Mouse (Mus musculus) forebrain, embryonic 12.5 days (tissue): ENCODE results near the gene Mogat2. TPM values are rescaled to one million over a fixed set of nuclear protein-coding genes. Genes with fewer than 3 reads are reported as not detected.

ENCODE experiments used
- ATAC-seq: fragments of 200-750 bp; cut with Nextera tagmentation; 2 replicates; pipeline ENCODE4 v1.8.0; 2017; ENCODE audit warnings: moderate TSS enrichment; ENCODE audit not compliant: low FRiP score
- H3K27ac ChIP-seq: fragments of 300-500 bp; sonication (generic); 2 replicates; pipeline ENCODE4 v1.5.1; 2016; ENCODE audit warnings: mild to moderate bottlenecking
- H3K27me3 ChIP-seq: fragments of 300-500 bp; sonication (generic); 2 replicates; pipeline ENCODE4 v1.6.1; 2016; ENCODE audit warnings: mild to moderate bottlenecking
- H3K36me3 ChIP-seq: fragments of 300-500 bp; sonication (generic); replicated peaks from 2 replicates; pipeline ENCODE4 v1.6.1; 2016; ENCODE audit warnings: mild to moderate bottlenecking
- H3K4me1 ChIP-seq: fragments of 300-500 bp; sonication (generic); 2 replicates; pipeline ENCODE4 v1.6.1; 2016
- H3K4me2 ChIP-seq: fragments of 300-500 bp; sonication (generic); 2 replicates; pipeline ENCODE4 v1.6.1; 2016; ENCODE audit warnings: mild to moderate bottlenecking, moderate library complexity
- H3K4me3 ChIP-seq: fragments of 300-500 bp; sonication (generic); replicated peaks from 2 replicates; pipeline ENCODE4 v1.5.1; 2016; ENCODE audit warnings: mild to moderate bottlenecking
- H3K9ac ChIP-seq: fragments of 300-500 bp; sonication (generic); 2 replicates; pipeline ENCODE4 v1.6.1; 2016; ENCODE audit warnings: mild to moderate bottlenecking
- H3K9me3 ChIP-seq: fragments of 300-500 bp; sonication (generic); 2 replicates; pipeline ENCODE4 v1.6.1; 2016
- WGBS: fragments of 180-500 bp; shearing (Covaris S2); methylation state at CpG from one replicate; pipeline ENCODE4 v1.1.7; 2016; 5-methylcytosine and 5-hydroxymethylcytosine counted together
- polyA plus RNA-seq: library from polyadenylated mRNA; unstranded; fragments of >200 nt; fragmentation: Nextera tagmentation; extraction: Ambion mirVana; gene quantifications from 2 replicates; pipeline ENCODE4 v1.2.1, GENCODE M21; 2016

Mogat2 gene
- polyA plus RNA-seq, 1 experiment from 2014 or later, result 4.5 TPM

- WGBS, result 89% methylated on average over 3 of the region's 3 CpGs
- ATAC-seq, result no peak
Observed at GRCm38 (mm10) chr7:99185405-99185804, 53.0 kb downstream of the Mogat2 start.

GRCm38 (mm10) chr7:99183751-99184150 is 54.7 kb downstream of the Mogat2 start:
- Histone ChIP-seq H3K36me3 (no peaks in the 10 kb centered on the region), H3K4me2 (no peak overlapping the region), H3K27ac (no peak overlapping the region), H3K4me1 (peaks cover 11% of the 10 kb centered on the region), H3K9me3 (no peaks in the 10 kb centered on the region), H3K4me3 (no peak overlapping the region), H3K27me3 (peaks cover 25% of the 10 kb centered on the region), H3K9ac (no peak overlapping the region)
- 67% methylated on average over 6 of the region's 6 CpGs for WGBS
- no peak for ATAC-seq

More at GRCm38 (mm10) chr7:99185405-99185804, 53.0 kb downstream of the Mogat2 start:
- no peak overlapping the region for H3K4me3 ChIP-seq
- H3K4me2 ChIP-seq, result no peak overlapping the region
- H3K36me3 ChIP-seq, result no peaks in the 10 kb centered on the region
- peaks cover 25% of the 10 kb centered on the region for H3K27me3 ChIP-seq
- H3K27ac ChIP-seq, result no peak overlapping the region
- H3K9me3 ChIP-seq, result no peaks in the 10 kb centered on the region
- peaks cover 11% of the 10 kb centered on the region for H3K4me1 ChIP-seq
- no peak overlapping the region for H3K9ac ChIP-seq

GRCm38 (mm10) chr7:99182432-99183172 is 55.8 kb downstream of the Mogat2 start, which contains the start of gene Dgat2:
TSS of gene Dgat2 (minus strand) at chr7:99182719.
- under 1% methylated on average over 63 of the region's 63 CpGs for WGBS
- peak; percentile 95 for ATAC-seq
- H3K9ac ChIP-seq, result peak within 1 kb of the TSS; percentile 81
- H3K4me1 ChIP-seq, result peaks cover 11% of the 10 kb centered on the region
- H3K36me3 ChIP-seq, result no peaks in the 10 kb centered on the region
- peak within 1 kb of the TSS; percentile 94 for H3K4me2 ChIP-seq
- H3K4me3 ChIP-seq, result peak within 1 kb of the TSS; percentile 71
- H3K27me3 ChIP-seq, result peaks cover 25% of the 10 kb centered on the region
- H3K27ac ChIP-seq, result peak within 1 kb of the TSS; percentile 84
- H3K9me3 ChIP-seq, result no peaks in the 10 kb centered on the region

GRCm38 (mm10) chr7:99181619-99182431 is 56.6 kb downstream of the Mogat2 start:
- Histone ChIP-seq H3K27ac (no peak overlapping the region), H3K27me3 (peaks cover 25% of the 10 kb centered on the region), H3K9ac (peak overlapping the region; percentile 81), H3K4me1 (peaks cover 11% of the 10 kb centered on the region), H3K4me3 (peak overlapping the region; percentile 71), H3K36me3 (no peaks in the 10 kb centered on the region), H3K4me2 (peak overlapping the region; percentile 94), H3K9me3 (no peaks in the 10 kb centered on the region)
- WGBS, result 20% methylated on average over 14 of the region's 14 CpGs
- ATAC-seq, result peak; percentile 0; the same call in 1 of the 2 replicates

GRCm38 (mm10) chr7:99180162-99180561 is 58.3 kb downstream of the Mogat2 start:
- Histone ChIP-seq H3K4me1 (peaks cover 11% of the 10 kb centered on the region), H3K27ac (no peak overlapping the region), H3K4me2 (no peak overlapping the region), H3K27me3 (peaks cover 21% of the 10 kb centered on the region), H3K4me3 (no peak overlapping the region), H3K9ac (no peak overlapping the region), H3K36me3 (no peaks in the 10 kb centered on the region), H3K9me3 (no peaks in the 10 kb centered on the region)
- no peak for ATAC-seq
- 94% methylated on average over 1 of the region's 1 CpGs for WGBS

- Histone ChIP-seq H3K4me3 (no peak overlapping the region), H3K4me1 (peaks cover 11% of the 10 kb centered on the region), H3K36me3 (no peaks in the 10 kb centered on the region), H3K27ac (no peak overlapping the region), H3K9ac (no peak overlapping the region), H3K27me3 (peaks cover 20% of the 10 kb centered on the region), H3K4me2 (no peak overlapping the region), H3K9me3 (no peaks in the 10 kb centered on the region)
- WGBS, result 94% methylated on average over 9 of the region's 9 CpGs
- ATAC-seq, result no peak
Observed at GRCm38 (mm10) chr7:99179271-99179670, 59.1 kb downstream of the Mogat2 start.

- 75% methylated on average over 5 of the region's 5 CpGs for WGBS
- ATAC-seq, result no peak
- no peak overlapping the region for H3K9ac ChIP-seq
- H3K36me3 ChIP-seq, result no peaks in the 10 kb centered on the region
- H3K4me1 ChIP-seq, result peaks cover 7% of the 10 kb centered on the region; the same call in 1 of the 2 replicates
- H3K27ac ChIP-seq, result no peak overlapping the region
- H3K4me3 ChIP-seq, result no peak overlapping the region
- peaks cover 13% of the 10 kb centered on the region; the same call in 1 of the 2 replicates for H3K27me3 ChIP-seq
- no peaks in the 10 kb centered on the region for H3K9me3 ChIP-seq
- H3K4me2 ChIP-seq, result no peak overlapping the region
Observed at GRCm38 (mm10) chr7:99177386-99177785, 61.0 kb downstream of the Mogat2 start.

GRCm38 (mm10) chr7:99175666-99176065 is 62.8 kb downstream of the Mogat2 start:
- no peak overlapping the region for H3K27ac ChIP-seq
- 93% methylated on average over 9 of the region's 9 CpGs for WGBS
- H3K36me3 ChIP-seq, result no peaks in the 10 kb centered on the region
- no peaks in the 10 kb centered on the region for H3K9me3 ChIP-seq
- H3K4me2 ChIP-seq, result no peak overlapping the region
- no peak overlapping the region for H3K4me3 ChIP-seq
- H3K4me1 ChIP-seq, result no peaks in the 10 kb centered on the region
- H3K27me3 ChIP-seq, result 0 out of 2 replicates have a peak, but pooled peaks cover 1% of the 10 kb centered on the region
- no peak for ATAC-seq
- H3K9ac ChIP-seq, result no peak overlapping the region

- WGBS, result 86% methylated on average over 11 of the region's 11 CpGs
- Histone ChIP-seq H3K27ac (no peak overlapping the region), H3K9ac (no peak overlapping the region), H3K4me1 (no peaks in the 10 kb centered on the region), H3K4me2 (no peak overlapping the region), H3K27me3 (no peaks in the 10 kb centered on the region), H3K4me3 (no peak overlapping the region), H3K36me3 (no peaks in the 10 kb centered on the region), H3K9me3 (no peaks in the 10 kb centered on the region)
- ATAC-seq, result no peak
Observed at GRCm38 (mm10) chr7:99175118-99175517, 63.3 kb downstream of the Mogat2 start.

- no peaks in the 10 kb centered on the region for H3K4me1 ChIP-seq
- no peak for ATAC-seq
Observed at GRCm38 (mm10) chr7:99174006-99174405, 64.4 kb downstream of the Mogat2 start.

GRCm38 (mm10) chr7:99172898-99173297 is 65.5 kb downstream of the Mogat2 start:
- no peaks in the 10 kb centered on the region for H3K36me3 ChIP-seq
- no peak for ATAC-seq
- WGBS, result 88% methylated on average over 6 of the region's 6 CpGs

More at GRCm38 (mm10) chr7:99174006-99174405, 64.4 kb downstream of the Mogat2 start:
- Histone ChIP-seq H3K9ac (no peak overlapping the region), H3K27me3 (no peaks in the 10 kb centered on the region), H3K36me3 (no peaks in the 10 kb centered on the region), H3K4me3 (no peak overlapping the region), H3K27ac (no peak overlapping the region), H3K9me3 (no peaks in the 10 kb centered on the region), H3K4me2 (no peak overlapping the region)
- WGBS, result 88% methylated on average over 4 of the region's 4 CpGs

GRCm38 (mm10) chr7:99171730-99172463 is 66.5 kb downstream of the Mogat2 start:
- H3K9ac ChIP-seq, result no peak overlapping the region
- H3K4me3 ChIP-seq, result no peak overlapping the region
- no peak for ATAC-seq
- H3K4me1 ChIP-seq, result no peaks in the 10 kb centered on the region
- H3K27ac ChIP-seq, result no peak overlapping the region
- H3K9me3 ChIP-seq, result no peaks in the 10 kb centered on the region
- no peaks in the 10 kb centered on the region for H3K27me3 ChIP-seq
- H3K4me2 ChIP-seq, result no peak overlapping the region
- WGBS, result 70% methylated on average over 10 of the region's 10 CpGs
- no peaks in the 10 kb centered on the region for H3K36me3 ChIP-seq

More at GRCm38 (mm10) chr7:99172898-99173297, 65.5 kb downstream of the Mogat2 start:
- H3K27ac ChIP-seq, result no peak overlapping the region
- no peaks in the 10 kb centered on the region for H3K27me3 ChIP-seq
- H3K4me1 ChIP-seq, result no peaks in the 10 kb centered on the region
- no peak overlapping the region for H3K9ac ChIP-seq
- H3K4me2 ChIP-seq, result no peak overlapping the region
- H3K9me3 ChIP-seq, result no peaks in the 10 kb centered on the region
- no peak overlapping the region for H3K4me3 ChIP-seq
